Mouse (Mus musculus) stomach, postnatal 0 days (tissue): ENCODE measurements at regions not wholly inside any gene's neighbourhood (a gene's known extent, or its start where the extent isn't known, plus 50 kb on each side); places are given as distances from the start of the nearest gene placed in this dataset.

Source experiments
- CTCF ChIP-seq: IDR thresholded peaks from 2 replicates; pipeline ENCODE4 v1.5.1; 2016; ENCODE audit warnings: antibody characterized with exemption, low read depth, mild to moderate bottlenecking, moderate library complexity
- EP300 ChIP-seq: optimal IDR thresholded peaks from 2 replicates; pipeline ENCODE3; 2016; ENCODE audit warnings: antibody characterized with exemption

GRCm38 (mm10) chr3:155360399-155360798 is 267.2 kb downstream of the Lrriq3 start:
- no peak for TF ChIP-seq EP300
- no peak for TF ChIP-seq CTCF
